Mouse (Mus musculus): ENCODE results near the gene Hist1h1d.
A peak's percentile ranks its signal among the peaks of the same experiment; 100 is the strongest.
"Not testable (repeated sequence)": the region's sequence is repeated elsewhere in the genome, so short reads cannot be mapped to it uniquely, and the experiment has no call there.

Gene Hist1h1d

GRCm38 (mm10) chr13:23591886-23592285 is 38.8 kb downstream of the Hist1h1d start:
- not testable (repeated sequence) for DNase-seq (ENCODE audit: low spot score)

GRCm38 (mm10) chr13:23592614-23593013 is 39.6 kb downstream of the Hist1h1d start:
- DNase-seq (ENCODE audit: low spot score): no peak

- DNase-seq (ENCODE audit: low spot score): no peak
Observed at GRCm38 (mm10) chr13:23593051-23593770, 40.1 kb downstream of the Hist1h1d start.

DNA sequence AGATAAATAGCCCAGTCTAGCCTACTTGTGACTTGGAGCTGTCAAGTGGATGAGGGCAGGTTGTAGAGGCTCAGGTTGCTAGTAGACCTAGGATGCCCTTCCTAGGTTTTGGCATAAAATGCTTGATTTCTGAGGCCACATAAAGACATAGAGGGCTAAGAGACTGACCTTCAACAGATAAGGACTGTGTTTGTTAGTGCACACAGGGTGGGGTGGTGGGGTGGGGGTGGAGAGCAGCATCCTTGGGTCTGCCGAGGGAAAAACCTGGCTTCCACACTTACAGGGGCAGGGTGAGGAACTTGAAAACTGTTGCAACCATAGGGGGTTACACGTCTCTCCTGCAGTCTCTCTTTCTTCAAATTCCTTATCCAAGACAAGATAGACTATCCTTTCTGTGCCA is 42.1 kb downstream of the Hist1h1d start:
- no peak for DNase-seq (ENCODE audit: low spot score)

GRCm38 (mm10) chr13:23595622-23596372 is 42.7 kb downstream of the Hist1h1d start:
- no peak for DNase-seq (ENCODE audit: low spot score)

- DNase-seq (ENCODE audit: low spot score): peak; percentile 65
Observed at GRCm38 (mm10) chr13:23597957-23598356, 44.9 kb downstream of the Hist1h1d start.

DNA sequence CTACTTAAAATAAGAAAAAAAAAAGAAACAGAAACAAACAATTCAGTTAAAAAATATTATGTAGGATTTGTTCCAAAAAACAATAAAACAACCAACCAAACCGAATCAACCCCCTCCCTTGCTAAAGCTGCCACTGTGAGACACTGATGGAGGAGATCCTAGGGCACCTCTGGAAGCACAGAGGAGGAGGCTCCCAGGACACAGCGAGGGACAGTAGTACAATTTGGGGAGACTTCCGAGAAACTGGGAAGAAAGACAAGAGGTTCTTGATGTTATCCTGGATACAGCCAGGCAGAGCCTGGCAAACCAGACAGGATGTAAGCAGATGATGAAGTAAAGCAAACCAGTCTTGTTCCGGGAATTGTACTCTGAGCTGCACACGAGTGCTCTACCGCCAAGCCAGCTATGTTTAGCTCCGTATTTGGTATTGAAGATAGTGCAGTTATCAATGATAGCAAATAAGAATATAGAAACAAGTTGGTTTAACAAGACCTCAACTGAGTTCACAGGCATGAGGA is 50.2 kb downstream of the Hist1h1d start:
- no peak for DNase-seq (ENCODE audit: low spot score)

- DNase-seq (ENCODE audit: low spot score): no peak
Observed at GRCm38 (mm10) chr13:23604452-23604851, 51.4 kb downstream of the Hist1h1d start.

GRCm38 (mm10) chr13:23605052-23605451 is 52.0 kb downstream of the Hist1h1d start:
- DNase-seq (ENCODE audit: low spot score): no peak

GRCm38 (mm10) chr13:23609209-23609608 is 56.1 kb downstream of the Hist1h1d start:
- DNase-seq (ENCODE audit: low spot score): no peak

DNA sequence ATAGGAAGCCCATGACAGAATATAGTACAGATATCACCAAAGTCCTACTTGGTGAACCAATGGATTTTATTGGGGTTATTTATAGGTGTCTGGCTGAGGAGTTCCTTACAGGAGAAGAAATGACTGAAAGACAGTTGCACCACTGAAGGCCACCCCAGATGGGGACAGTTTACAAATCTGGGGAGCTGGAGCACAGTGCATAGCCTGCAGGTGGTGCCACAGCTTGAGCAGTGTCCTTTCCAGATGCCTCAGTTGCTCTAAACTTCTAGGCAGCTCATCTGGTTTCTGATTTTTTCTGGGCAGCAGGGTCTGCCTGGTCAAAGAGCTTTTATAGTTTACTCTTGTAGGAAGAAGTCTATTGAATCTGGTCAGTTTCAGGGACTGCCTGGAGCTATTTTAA is 56.8 kb downstream of the Hist1h1d start:
- no peak for DNase-seq (ENCODE audit: low spot score)

Data from layer of hippocampus, adult 11-12 months (tissue).